Mouse (Mus musculus): ENCODE data around the gene Ror2. TPM values are rescaled to one million over a fixed set of nuclear protein-coding genes. Genes with fewer than 3 reads are reported as not detected.

The Ror2 gene
- polyA plus RNA-seq, 1 experiment from 2014 or later: 0.18 TPM

- H3K27me3 ChIP-seq (ENCODE audit: insufficient read depth, low read length): peaks cover 42% of the 10 kb centered on the region
- no peak overlapping the region for H3K27ac ChIP-seq (ENCODE audit: low read depth)
- no peak overlapping the region for H3K9ac ChIP-seq (replicated peaks)
- H3K36me3 ChIP-seq (replicated peaks; ENCODE audit: insufficient read depth, low read length): no peaks in the 10 kb centered on the region
- ATAC-seq (no peak), DNase-seq (no peak)
- no peaks in the 10 kb centered on the region for H3K9me3 ChIP-seq (ENCODE audit: low read length)
- no peak overlapping the region for H3K4me2 ChIP-seq (ENCODE audit: low read depth, low read length)
- H3K4me1 ChIP-seq (ENCODE audit: insufficient read depth): peaks cover 3% of the 10 kb centered on the region; the same call in 1 of the 2 replicates
- H3K4me3 ChIP-seq (ENCODE audit: low read depth, low read length): no peak overlapping the region
- 51% methylated on average over 11 of the region's 11 CpGs for WGBS (ENCODE audit: insufficient replicate concordance)
- TF ChIP-seq CTCF (IDR thresholded peaks at IDR 0.05; ENCODE audit: low read depth) (no peak), EP300 (IDR thresholded peaks at IDR 0.05; ENCODE audit: low read depth) (no peak)
Observed at GRCm38 (mm10) chr13:53281604-53282396, 4.1 kb downstream of the Ror2 start.

GRCm38 (mm10) chr13:53278908-53279307 is 7.0 kb downstream of the Ror2 start:
- Histone ChIP-seq H3K4me2 (ENCODE audit: low read depth, low read length) (no peak overlapping the region), H3K4me1 (ENCODE audit: insufficient read depth) (no peaks in the 10 kb centered on the region), H3K4me3 (ENCODE audit: low read depth, low read length) (no peak overlapping the region), H3K27me3 (ENCODE audit: insufficient read depth, low read length) (peaks cover 14% of the 10 kb centered on the region; the same call in 1 of the 2 replicates), H3K36me3 (replicated peaks; ENCODE audit: insufficient read depth, low read length) (no peaks in the 10 kb centered on the region), H3K27ac (ENCODE audit: low read depth) (no peak overlapping the region), H3K9ac (replicated peaks) (no peak overlapping the region), H3K9me3 (ENCODE audit: low read length) (no peaks in the 10 kb centered on the region)
- ATAC-seq (no peak), DNase-seq (no peak)
- no peak for TF ChIP-seq EP300 (IDR thresholded peaks at IDR 0.05; ENCODE audit: low read depth)
- no peak for TF ChIP-seq CTCF (IDR thresholded peaks at IDR 0.05; ENCODE audit: low read depth)
- 65% methylated on average over 10 of the region's 10 CpGs for WGBS (ENCODE audit: insufficient replicate concordance)

GRCm38 (mm10) chr13:53276381-53276780 is 9.5 kb downstream of the Ror2 start:
- no peak for DNase-seq
- no peak overlapping the region for H3K9ac ChIP-seq (replicated peaks)
- H3K4me3 ChIP-seq (ENCODE audit: low read depth, low read length): no peak overlapping the region
- no peak for TF ChIP-seq CTCF (IDR thresholded peaks at IDR 0.05; ENCODE audit: low read depth)
- TF ChIP-seq EP300 (IDR thresholded peaks at IDR 0.05; ENCODE audit: low read depth): no peak
- no peak for ATAC-seq
- no peaks in the 10 kb centered on the region for H3K27me3 ChIP-seq (ENCODE audit: insufficient read depth, low read length)
- no peaks in the 10 kb centered on the region for H3K36me3 ChIP-seq (replicated peaks; ENCODE audit: insufficient read depth, low read length)
- H3K4me2 ChIP-seq (ENCODE audit: low read depth, low read length): no peak overlapping the region
- H3K27ac ChIP-seq (ENCODE audit: low read depth): no peak overlapping the region
- H3K4me1 ChIP-seq (ENCODE audit: insufficient read depth): no peaks in the 10 kb centered on the region
- 49% methylated on average over 7 of the region's 7 CpGs for WGBS (ENCODE audit: insufficient replicate concordance)
- no peaks in the 10 kb centered on the region for H3K9me3 ChIP-seq (ENCODE audit: low read length)

- DNase-seq: no peak
Observed at GRCm38 (mm10) chr13:53275778-53276177, 10.1 kb downstream of the Ror2 start.

GRCm38 (mm10) chr13:53274771-53275170 is 11.2 kb downstream of the Ror2 start:
- no peak overlapping the region for H3K4me2 ChIP-seq (ENCODE audit: low read depth, low read length)
- H3K4me3 ChIP-seq (ENCODE audit: low read depth, low read length): no peak overlapping the region
- no peaks in the 10 kb centered on the region for H3K27me3 ChIP-seq (ENCODE audit: insufficient read depth, low read length)
- no peak for DNase-seq
- 87% methylated on average over 1 of the region's 1 CpGs for WGBS (ENCODE audit: insufficient replicate concordance)
- ATAC-seq: no peak
- H3K9me3 ChIP-seq (ENCODE audit: low read length): no peaks in the 10 kb centered on the region
- H3K4me1 ChIP-seq (ENCODE audit: insufficient read depth): no peaks in the 10 kb centered on the region
- H3K36me3 ChIP-seq (replicated peaks; ENCODE audit: insufficient read depth, low read length): no peaks in the 10 kb centered on the region
- no peak overlapping the region for H3K27ac ChIP-seq (ENCODE audit: low read depth)
- no peak for TF ChIP-seq CTCF (IDR thresholded peaks at IDR 0.05; ENCODE audit: low read depth)
- no peak for TF ChIP-seq EP300 (IDR thresholded peaks at IDR 0.05; ENCODE audit: low read depth)
- no peak overlapping the region for H3K9ac ChIP-seq (replicated peaks)

More at GRCm38 (mm10) chr13:53275778-53276177, 10.1 kb downstream of the Ror2 start:
- H3K27me3 ChIP-seq (ENCODE audit: insufficient read depth, low read length): no peaks in the 10 kb centered on the region
- no peaks in the 10 kb centered on the region for H3K36me3 ChIP-seq (replicated peaks; ENCODE audit: insufficient read depth, low read length)
- 66% methylated on average over 8 of the region's 8 CpGs for WGBS (ENCODE audit: insufficient replicate concordance)
- H3K27ac ChIP-seq (ENCODE audit: low read depth): no peak overlapping the region
- no peak overlapping the region for H3K9ac ChIP-seq (replicated peaks)
- no peak for ATAC-seq
- no peaks in the 10 kb centered on the region for H3K9me3 ChIP-seq (ENCODE audit: low read length)
- H3K4me3 ChIP-seq (ENCODE audit: low read depth, low read length): no peak overlapping the region
- no peak for TF ChIP-seq CTCF (IDR thresholded peaks at IDR 0.05; ENCODE audit: low read depth)
- no peaks in the 10 kb centered on the region for H3K4me1 ChIP-seq (ENCODE audit: insufficient read depth)
- no peak overlapping the region for H3K4me2 ChIP-seq (ENCODE audit: low read depth, low read length)

GRCm38 (mm10) chr13:53271595-53271994 is 14.3 kb downstream of the Ror2 start:
- ATAC-seq: no peak
- Histone ChIP-seq H3K27me3 (ENCODE audit: insufficient read depth, low read length) (no peaks in the 10 kb centered on the region), H3K9ac (replicated peaks) (no peak overlapping the region), H3K27ac (ENCODE audit: low read depth) (no peak overlapping the region), H3K9me3 (ENCODE audit: low read length) (no peaks in the 10 kb centered on the region), H3K4me3 (ENCODE audit: low read depth, low read length) (no peak overlapping the region), H3K36me3 (replicated peaks; ENCODE audit: insufficient read depth, low read length) (no peaks in the 10 kb centered on the region), H3K4me2 (ENCODE audit: low read depth, low read length) (no peak overlapping the region), H3K4me1 (ENCODE audit: insufficient read depth) (no peaks in the 10 kb centered on the region)
- WGBS (ENCODE audit: insufficient replicate concordance): 74% methylated on average over 3 of the region's 3 CpGs
- TF ChIP-seq CTCF (IDR thresholded peaks at IDR 0.05; ENCODE audit: low read depth): no peak
- TF ChIP-seq EP300 (IDR thresholded peaks at IDR 0.05; ENCODE audit: low read depth): no peak
- no peak for DNase-seq

All from liver, postnatal 0 days (tissue).